Mouse (Mus musculus): ENCODE measurements around the gene Zfp143. TPM values are rescaled to one million over a fixed set of nuclear protein-coding genes. Genes with fewer than 3 reads are reported as not detected.
"Not testable (repeated sequence)": the region's sequence is repeated elsewhere in the genome, so short reads cannot be mapped to it uniquely, and the experiment has no call there.

Gene Zfp143
- polyA plus RNA-seq, 1 experiment = 16.0 TPM

- no peaks in the 10 kb centered on the region for H3K4me1 ChIP-seq (ENCODE audit: control insufficient read depth, insufficient read depth, low read length)
- TF ChIP-seq CTCF (IDR thresholded peaks at IDR 0.05; ENCODE audit: borderline replicate concordance, insufficient read depth, low read depth, low read length) (no peak), POLR2A (IDR thresholded peaks at IDR 0.05; ENCODE audit: borderline replicate concordance, insufficient read depth, low read length) (no peak)
- no peak overlapping the region for H3K4me3 ChIP-seq (replicated peaks; ENCODE audit: insufficient read depth, low read depth, low read length)
- WGBS = 74% methylated on average over 6 of the region's 6 CpGs
- no peaks in the 10 kb centered on the region for H3K27me3 ChIP-seq (ENCODE audit: control insufficient read depth, insufficient read depth, low read length)
- no peak overlapping the region for H3K27ac ChIP-seq (ENCODE audit: insufficient read depth, low read length)
- DNase-seq = no peak
Observed at GRCm38 (mm10) chr7:110100854-110101253, 39.8 kb downstream of the Zfp143 start.

DNA sequence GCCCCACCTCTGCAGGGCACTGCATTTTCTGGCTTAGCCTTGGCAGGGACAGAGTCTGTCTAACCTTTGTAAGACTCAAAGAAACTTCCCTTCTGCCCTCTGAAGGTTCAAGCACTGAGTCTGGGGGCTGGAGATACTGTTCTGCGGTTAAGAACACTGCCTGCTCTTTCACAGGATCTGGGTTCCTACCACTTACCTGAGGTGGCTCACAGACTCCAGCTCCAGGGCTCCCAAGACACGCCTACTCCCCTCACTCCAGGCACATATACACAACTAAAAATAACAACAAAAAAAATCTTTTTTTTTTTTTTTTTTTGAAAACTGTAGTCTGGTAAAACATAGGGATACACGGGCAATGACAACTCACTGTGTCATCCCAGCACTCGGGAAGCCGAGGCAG is 40.2 kb downstream of the Zfp143 start:
- H3K4me3 ChIP-seq (replicated peaks; ENCODE audit: insufficient read depth, low read depth, low read length) = no peak overlapping the region
- H3K4me1 ChIP-seq (ENCODE audit: control insufficient read depth, insufficient read depth, low read length) = no peaks in the 10 kb centered on the region
- H3K27ac ChIP-seq (ENCODE audit: insufficient read depth, low read length) = no peak overlapping the region
- WGBS = 90% methylated on average over 5 of the region's 5 CpGs
- no peak for DNase-seq
- no peaks in the 10 kb centered on the region for H3K27me3 ChIP-seq (ENCODE audit: control insufficient read depth, insufficient read depth, low read length)
- TF ChIP-seq POLR2A (IDR thresholded peaks at IDR 0.05; ENCODE audit: borderline replicate concordance, insufficient read depth, low read length) (no peak), CTCF (IDR thresholded peaks at IDR 0.05; ENCODE audit: borderline replicate concordance, insufficient read depth, low read depth, low read length) (no peak)

- Histone ChIP-seq H3K4me1 (ENCODE audit: control insufficient read depth, insufficient read depth, low read length) (no peaks in the 10 kb centered on the region), H3K27ac (ENCODE audit: insufficient read depth, low read length) (no peak overlapping the region), H3K27me3 (ENCODE audit: control insufficient read depth, insufficient read depth, low read length) (no peaks in the 10 kb centered on the region), H3K4me3 (replicated peaks; ENCODE audit: insufficient read depth, low read depth, low read length) (no peak overlapping the region)
- TF ChIP-seq CTCF (IDR thresholded peaks at IDR 0.05; ENCODE audit: borderline replicate concordance, insufficient read depth, low read depth, low read length) (no peak), POLR2A (IDR thresholded peaks at IDR 0.05; ENCODE audit: borderline replicate concordance, insufficient read depth, low read length) (no peak)
- WGBS = 85% methylated on average over 5 of the region's 5 CpGs
- DNase-seq = no peak
Observed at GRCm38 (mm10) chr7:110105041-110105440, 44.0 kb downstream of the Zfp143 start.

- no peak for TF ChIP-seq CTCF (IDR thresholded peaks at IDR 0.05; ENCODE audit: borderline replicate concordance, insufficient read depth, low read depth, low read length)
- no peak for TF ChIP-seq POLR2A (IDR thresholded peaks at IDR 0.05; ENCODE audit: borderline replicate concordance, insufficient read depth, low read length)
- no peak overlapping the region for H3K4me3 ChIP-seq (replicated peaks; ENCODE audit: insufficient read depth, low read depth, low read length)
- DNase-seq = no peak
- H3K27me3 ChIP-seq (ENCODE audit: control insufficient read depth, insufficient read depth, low read length) = no peaks in the 10 kb centered on the region
- WGBS = 78% methylated on average over 3 of the region's 3 CpGs
- no peaks in the 10 kb centered on the region for H3K4me1 ChIP-seq (ENCODE audit: control insufficient read depth, insufficient read depth, low read length)
- H3K27ac ChIP-seq (ENCODE audit: insufficient read depth, low read length) = no peak overlapping the region
Observed at GRCm38 (mm10) chr7:110106633-110107032, 45.6 kb downstream of the Zfp143 start.

GRCm38 (mm10) chr7:110108524-110108923 is 47.5 kb downstream of the Zfp143 start:
- not testable (repeated sequence) for H3K27ac ChIP-seq (ENCODE audit: insufficient read depth, low read length); H3K4me3 ChIP-seq (replicated peaks; ENCODE audit: insufficient read depth, low read depth, low read length); H3K4me1 ChIP-seq (ENCODE audit: control insufficient read depth, insufficient read depth, low read length); DNase-seq; H3K27me3 ChIP-seq (ENCODE audit: control insufficient read depth, insufficient read depth, low read length)
- WGBS = 92% methylated on average over 3 of the region's 3 CpGs

GRCm38 (mm10) chr7:110108967-110109610 is 48.1 kb downstream of the Zfp143 start:
- no peak for DNase-seq
- WGBS = 24% methylated on average over 11 of the region's 11 CpGs
- no peak overlapping the region for H3K27ac ChIP-seq (ENCODE audit: insufficient read depth, low read length)
- H3K4me1 ChIP-seq (ENCODE audit: control insufficient read depth, insufficient read depth, low read length) = no peaks in the 10 kb centered on the region
- TF ChIP-seq POLR2A (IDR thresholded peaks at IDR 0.05; ENCODE audit: borderline replicate concordance, insufficient read depth, low read length) (no peak), CTCF (IDR thresholded peaks at IDR 0.05; ENCODE audit: borderline replicate concordance, insufficient read depth, low read depth, low read length) (no peak)
- no peak overlapping the region for H3K4me3 ChIP-seq (replicated peaks; ENCODE audit: insufficient read depth, low read depth, low read length)
- no peaks in the 10 kb centered on the region for H3K27me3 ChIP-seq (ENCODE audit: control insufficient read depth, insufficient read depth, low read length)

DNA sequence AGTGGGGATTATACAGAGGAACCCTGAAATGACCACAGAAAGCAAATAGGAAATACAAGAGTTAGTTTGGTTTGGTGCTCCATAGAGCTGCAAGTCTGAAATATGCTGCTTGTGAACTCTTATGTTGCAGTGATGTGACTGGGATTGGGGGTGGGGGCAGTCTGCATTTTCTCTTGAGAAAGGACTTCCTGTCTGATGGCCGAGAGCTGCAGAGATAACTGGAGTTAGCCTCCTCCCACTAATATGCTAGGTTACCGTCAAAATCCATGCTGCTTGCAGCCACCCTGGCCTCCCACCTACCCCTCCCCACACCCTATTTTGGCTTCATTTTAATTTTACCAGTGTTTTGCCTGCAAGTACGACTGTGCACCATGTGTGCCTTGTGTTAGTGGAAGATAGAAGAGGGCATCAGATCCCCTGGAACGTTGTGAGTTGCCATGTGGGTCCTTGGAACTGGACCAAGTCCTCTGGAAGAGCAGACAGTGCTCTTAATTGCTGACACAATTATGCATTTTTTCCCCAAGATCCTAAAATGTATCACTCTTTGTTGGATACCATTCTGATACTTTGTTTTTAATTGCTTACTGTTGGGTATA is 49.1 kb downstream of the Zfp143 start:
- Histone ChIP-seq H3K27me3 (ENCODE audit: control insufficient read depth, insufficient read depth, low read length) (no peaks in the 10 kb centered on the region), H3K4me1 (ENCODE audit: control insufficient read depth, insufficient read depth, low read length) (no peaks in the 10 kb centered on the region), H3K4me3 (replicated peaks; ENCODE audit: insufficient read depth, low read depth, low read length) (no peak overlapping the region), H3K27ac (ENCODE audit: insufficient read depth, low read length) (no peak overlapping the region)
- DNase-seq = no peak
- TF ChIP-seq CTCF (IDR thresholded peaks at IDR 0.05; ENCODE audit: borderline replicate concordance, insufficient read depth, low read depth, low read length) (no peak), POLR2A (IDR thresholded peaks at IDR 0.05; ENCODE audit: borderline replicate concordance, insufficient read depth, low read length) (no peak)
- 31% methylated on average over 4 of the region's 4 CpGs for WGBS

GRCm38 (mm10) chr7:110114699-110115098 is 53.7 kb downstream of the Zfp143 start:
- TF ChIP-seq POLR2A (IDR thresholded peaks at IDR 0.05; ENCODE audit: borderline replicate concordance, insufficient read depth, low read length) (no peak), CTCF (IDR thresholded peaks at IDR 0.05; ENCODE audit: borderline replicate concordance, insufficient read depth, low read depth, low read length) (no peak)
- no peaks in the 10 kb centered on the region for H3K4me1 ChIP-seq (ENCODE audit: control insufficient read depth, insufficient read depth, low read length)
- no peak overlapping the region for H3K27ac ChIP-seq (ENCODE audit: insufficient read depth, low read length)
- DNase-seq = no peak
- H3K4me3 ChIP-seq (replicated peaks; ENCODE audit: insufficient read depth, low read depth, low read length) = no peak overlapping the region
- H3K27me3 ChIP-seq (ENCODE audit: control insufficient read depth, insufficient read depth, low read length) = no peaks in the 10 kb centered on the region
- 73% methylated on average over 5 of the region's 5 CpGs for WGBS
